Mouse (Mus musculus): ENCODE measurements at regions not wholly inside any gene's neighbourhood (a gene's known extent, or its start where the extent isn't known, plus 50 kb on each side); places are given as distances from the start of the nearest gene placed in this dataset.
A peak's percentile ranks its signal among the peaks of the same experiment; 100 is the strongest.

- DNase-seq (ENCODE audit: low spot score), result peak; percentile 24
Observed at GRCm38 (mm10) chr7:135990321-135990720, 274.2 kb upstream of the Mki67 start.

GRCm38 (mm10) chr7:135996896-135997295 lies 280.7 kb upstream of the Mki67 start:
- DNase-seq (ENCODE audit: low spot score), result no peak

GRCm38 (mm10) chr7:135997640-135998039 lies 281.5 kb upstream of the Mki67 start:
- DNase-seq (ENCODE audit: low spot score), result no peak

- no peak for DNase-seq (ENCODE audit: low spot score)
Observed at GRCm38 (mm10) chr7:136002382-136002781, 286.2 kb upstream of the Mki67 start.

GRCm38 (mm10) chr7:136003291-136003690 lies 287.1 kb upstream of the Mki67 start:
- no peak for DNase-seq (ENCODE audit: low spot score)

- no peak for DNase-seq (ENCODE audit: low spot score)
Observed at GRCm38 (mm10) chr7:136007796-136008455, 291.8 kb upstream of the Mki67 start.

GRCm38 (mm10) chr7:136008486-136008885 lies 292.3 kb upstream of the Mki67 start:
- DNase-seq (ENCODE audit: low spot score), result no peak

- peak; percentile 86 for DNase-seq (ENCODE audit: low spot score)
Observed at GRCm38 (mm10) chr7:136010013-136010412, 293.9 kb upstream of the Mki67 start.

- DNase-seq (ENCODE audit: low spot score), result no peak
Observed at GRCm38 (mm10) chr7:136014706-136015105, 298.5 kb upstream of the Mki67 start.

GRCm38 (mm10) chr7:136016918-136017317 lies 300.8 kb upstream of the Mki67 start:
- no peak for DNase-seq (ENCODE audit: low spot score)

GRCm38 (mm10) chr7:136020577-136020976 lies 304.4 kb upstream of the Mki67 start:
- no peak for DNase-seq (ENCODE audit: low spot score)

GRCm38 (mm10) chr7:136021071-136021470 lies 304.9 kb upstream of the Mki67 start:
- DNase-seq (ENCODE audit: low spot score), result no peak

GRCm38 (mm10) chr7:136022781-136023448 lies 306.8 kb upstream of the Mki67 start:
- DNase-seq (ENCODE audit: low spot score), result no peak

- peak; percentile 32 for DNase-seq (ENCODE audit: low spot score)
Observed at GRCm38 (mm10) chr7:136026451-136026850, 310.3 kb upstream of the Mki67 start.

- DNase-seq (ENCODE audit: low spot score), result no peak
Observed at GRCm38 (mm10) chr7:136032026-136032425, 315.9 kb upstream of the Mki67 start.

GRCm38 (mm10) chr7:136033536-136033935 lies 317.4 kb upstream of the Mki67 start:
- no peak for DNase-seq (ENCODE audit: low spot score)

- no peak for DNase-seq (ENCODE audit: low spot score)
Observed at GRCm38 (mm10) chr7:136035735-136036134, 319.6 kb upstream of the Mki67 start.

GRCm38 (mm10) chr7:136038072-136038471 lies 321.9 kb upstream of the Mki67 start:
- DNase-seq (ENCODE audit: low spot score), result peak; percentile 73

GRCm38 (mm10) chr7:136038906-136039305 lies 322.7 kb upstream of the Mki67 start:
- no peak for DNase-seq (ENCODE audit: low spot score)

- DNase-seq (ENCODE audit: low spot score), result no peak
Observed at GRCm38 (mm10) chr7:136041921-136042320, 325.8 kb upstream of the Mki67 start.

- DNase-seq (ENCODE audit: low spot score), result peak; percentile 72
Observed at GRCm38 (mm10) chr7:136046645-136047363, 330.6 kb upstream of the Mki67 start.

- DNase-seq (ENCODE audit: low spot score), result no peak
Observed at GRCm38 (mm10) chr7:136047364-136047945, 331.3 kb upstream of the Mki67 start.

All from layer of hippocampus, adult 11-12 months (tissue).